Comparison of ENCODE assay signal across 7 mouse cellular contexts in the genomic region with DNA sequence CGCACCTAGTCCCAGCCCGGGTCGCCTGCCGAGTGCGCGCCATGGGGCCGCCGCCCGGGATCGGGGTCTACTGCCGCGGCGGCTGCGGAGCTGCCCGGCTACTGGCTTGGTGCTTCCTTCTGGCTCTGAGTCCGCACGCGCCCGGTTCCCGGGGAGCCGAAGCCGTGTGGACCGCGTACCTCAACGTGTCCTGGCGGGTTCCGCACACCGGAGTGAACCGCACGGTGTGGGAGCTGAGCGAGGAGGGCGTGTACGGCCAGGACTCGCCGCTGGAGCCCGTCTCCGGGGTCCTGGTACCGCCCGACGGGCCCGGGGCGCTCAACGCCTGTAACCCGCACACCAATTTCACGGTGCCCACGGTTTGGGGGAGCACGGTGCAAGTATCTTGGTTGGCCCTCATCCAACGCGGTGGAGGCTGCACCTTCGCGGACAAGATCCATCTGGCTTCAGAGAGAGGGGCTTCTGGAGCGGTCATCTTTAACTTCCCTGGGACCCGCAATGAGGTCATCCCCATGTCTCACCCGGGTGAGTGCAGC. TPM values are rescaled to one million over a fixed set of nuclear protein-coding genes. Genes with fewer than 3 reads are reported as not detected.
DNase-seq lines count a peak whose midpoint lies in the region; ATAC-seq and TF ChIP-seq lines count a peak whose summit lies in the region.

No protein-coding gene starts in this region.

- ATAC-seq in lung, embryonic 14.5 days (ENCODE audit: insufficient read depth): peak; percentile 88
- ATAC-seq in forebrain, embryonic 15.5 days (replicated peaks): peak; percentile 87
- ATAC-seq in midbrain, embryonic 12.5 days (ENCODE audit: low FRiP score, low read depth): peak; percentile 85

- H3K36me3 ChIP-seq in lung, embryonic 14.5 days (ENCODE audit: insufficient read depth): no peaks in the 10 kb centered on the region
- no peaks in the 10 kb centered on the region for H3K36me3 ChIP-seq in forebrain, embryonic 15.5 days
- no peaks in the 10 kb centered on the region for H3K36me3 ChIP-seq in midbrain, embryonic 12.5 days

- peak overlapping the region; percentile 73 for H3K4me2 ChIP-seq in lung, embryonic 14.5 days
- peak overlapping the region; percentile 80 for H3K4me2 ChIP-seq in forebrain, embryonic 15.5 days (replicated peaks)
- H3K4me2 ChIP-seq in midbrain, embryonic 12.5 days (replicated peaks): peak overlapping the region; percentile 73

- H3K27me3 ChIP-seq in lung, embryonic 14.5 days (ENCODE audit: insufficient read depth, low read length): peaks cover 8% of the 10 kb centered on the region; the same call in 1 of the 2 replicates
- H3K27me3 ChIP-seq in forebrain, embryonic 15.5 days: 0 out of 2 replicates have a peak, but pooled peaks cover 3% of the 10 kb centered on the region
- H3K27me3 ChIP-seq in midbrain, embryonic 12.5 days: peaks cover 32% of the 10 kb centered on the region

- peak; percentile 10 for DNase-seq in lung, embryonic 14.5 days
- no peak for DNase-seq in lung, adult 18-20 months
- DNase-seq in brain, embryonic 14.5 days (ENCODE audit: low read depth): peak; percentile 26
- peak; percentile 25 for DNase-seq in kidney, postnatal 10 days
- no peak for DNase-seq in frontal cortex, adult 2 months (ENCODE audit: extremely low spot score in 1 of 2, low spot score in 1 of 2)

- no peaks in the 10 kb centered on the region for H3K4me1 ChIP-seq in lung, embryonic 14.5 days (ENCODE audit: insufficient read depth)
- no peaks in the 10 kb centered on the region for H3K4me1 ChIP-seq in forebrain, embryonic 15.5 days
- H3K4me1 ChIP-seq in midbrain, embryonic 12.5 days: no peaks in the 10 kb centered on the region

- H3K9ac ChIP-seq in lung, embryonic 14.5 days: peak overlapping the region; percentile 49
- peak overlapping the region; percentile 47 for H3K9ac ChIP-seq in forebrain, embryonic 15.5 days (replicated peaks)
- H3K9ac ChIP-seq in midbrain, embryonic 12.5 days (replicated peaks): peak overlapping the region; percentile 57

- peak overlapping the region; percentile 51 for H3K4me3 ChIP-seq in lung, embryonic 14.5 days (ENCODE audit: low read depth, low read length)
- peak overlapping the region; percentile 68 for H3K4me3 ChIP-seq in forebrain, embryonic 15.5 days
- peak overlapping the region; percentile 58 for H3K4me3 ChIP-seq in midbrain, embryonic 12.5 days

- WGBS in lung, embryonic 14.5 days: 7% methylated on average over 37 of the region's 54 CpGs
- WGBS in forebrain, embryonic 15.5 days: 22% methylated on average over 54 of the region's 54 CpGs
- 22% methylated on average over 54 of the region's 54 CpGs for whole genome bisulfite sequencing in midbrain, embryonic 12.5 days

- no peaks in the 10 kb centered on the region for H3K9me3 ChIP-seq in lung, embryonic 14.5 days (ENCODE audit: low read depth, low read length)
- no peaks in the 10 kb centered on the region for H3K9me3 ChIP-seq in forebrain, embryonic 15.5 days
- H3K9me3 ChIP-seq in midbrain, embryonic 12.5 days: no peaks in the 10 kb centered on the region

- no peak for TF ChIP-seq POLR2A in brain, embryonic 14.5 days (IDR thresholded peaks at IDR 0.05; ENCODE audit: borderline replicate concordance, extremely low read depth, insufficient read depth, insufficient read length, poor library complexity, severe bottlenecking)

- H3K27ac ChIP-seq in lung, embryonic 14.5 days (ENCODE audit: low read depth): no peak overlapping the region; the same call in 1 of the 2 replicates
- no peak overlapping the region for H3K27ac ChIP-seq in forebrain, embryonic 15.5 days (replicated peaks)
- H3K27ac ChIP-seq in midbrain, embryonic 12.5 days (replicated peaks): no peak overlapping the region

- TF ChIP-seq CTCF in lung, embryonic 14.5 days (IDR thresholded peaks at IDR 0.05; ENCODE audit: low read depth): no peak
- no peak for TF ChIP-seq CTCF in brain, embryonic 14.5 days (IDR thresholded peaks at IDR 0.05; ENCODE audit: borderline replicate concordance, extremely low read depth, insufficient read depth, insufficient read length)

RNA-seq across cellular contexts. Expression of a gene that starts 47.7 kb away (rescaled TPM):
- 3.1 and 3.4 TPM in 2 replicates for polyA plus RNA-seq in lung, embryonic 14.5 days (2014; fragmentation: Nextera tagmentation; extraction: Ambion mirVana)
- 1.3 and 1.4 TPM in 2 replicates for polyA plus RNA-seq in brain, embryonic 14.5 days (2012; rRNA removed)
- polyA plus RNA-seq in forebrain, embryonic 15.5 days (2015; fragmentation: Nextera tagmentation; extraction: Ambion mirVana): 2.8 and 3.1 TPM in 2 replicates
- 1.2 and 1.3 TPM in 2 replicates for polyA plus RNA-seq in midbrain, embryonic 12.5 days (2016; fragmentation: Nextera tagmentation; extraction: Ambion mirVana)
- polyA plus RNA-seq in frontal cortex, adult 2 months (2012; rRNA removed): 11.3 and 11.9 TPM in 2 replicates

Comparison
In these comparisons a context has a peak if more than half of its experiments do, and no peak if none do; other contexts are left out.
1. DNase-seq: peak in lung, embryonic 14.5 days (single experiment), brain, embryonic 14.5 days (single experiment) and kidney, postnatal 10 days (single experiment); none in lung, adult 18-20 months (0 of 2) and frontal cortex, adult 2 months (0 of 2).
2. Peak in every context shown above with its lines, with median percentiles within 50 percentile points of each other: ATAC-seq, H3K4me2 ChIP-seq, H3K4me3 ChIP-seq and H3K9ac ChIP-seq.